Mouse (Mus musculus) layer of hippocampus, adult 2 months (tissue): Measurements from ENCODE around the gene Pdlim4. TPM values are rescaled to one million over a fixed set of nuclear protein-coding genes. Genes with fewer than 3 reads are reported as not detected.
"Not testable (repeated sequence)": the region's sequence is repeated elsewhere in the genome, so short reads cannot be mapped to it uniquely, and the experiment has no call there.

ENCODE experiments used
- DNase-seq, 2 experiments: peaks; one replicate each; pipeline ENCODE4 v3.0.0; 2022; ENCODE audit warnings: low spot score in 2 of 2
- H3K27ac ChIP-seq: fragments of 200-600 bp; 2 replicates; pipeline ENCODE4 v1.8.1; 2022
- H3K4me3 ChIP-seq: fragments of 200-600 bp; 2 replicates; pipeline ENCODE4 v1.8.1; 2022; ENCODE audit warnings: mild to moderate bottlenecking
- CTCF ChIP-seq: fragments of 200-600 bp; conservative IDR thresholded peaks from 2 replicates; pipeline ENCODE4 v1.8.1; 2022; ENCODE audit warnings: antibody characterized with exemption, mild to moderate bottlenecking, moderate library complexity
- total RNA-seq, 2 experiments: library from RNA; stranded (reverse); gene quantifications; 2 replicates each; pipeline ENCODE4 v1.2.3; 2021

Pdlim4 gene
- total RNA-seq, 2 experiments from 2014 or later, result 13.4 to 14.3 TPM

- Histone ChIP-seq H3K27ac (no peak overlapping the region), H3K4me3 (no peak overlapping the region)
- no peak for TF ChIP-seq CTCF
- DNase-seq, result no peak
These were observed 52.8 kb downstream of the Pdlim4 start for GRCm38 (mm10) chr11:54016051-54016450.

- DNase-seq, result no peak
- no peak for TF ChIP-seq CTCF
- H3K4me3 ChIP-seq, result no peak overlapping the region
- no peak overlapping the region for H3K27ac ChIP-seq
These were observed 55.9 kb downstream of the Pdlim4 start for GRCm38 (mm10) chr11:54012961-54013360.

- Histone ChIP-seq H3K4me3 (no peak overlapping the region), H3K27ac (no peak overlapping the region)
- TF ChIP-seq CTCF, result no peak
- no peak for DNase-seq
These were observed 57.6 kb downstream of the Pdlim4 start for GRCm38 (mm10) chr11:54011255-54011654.

- no peak for DNase-seq
- Histone ChIP-seq H3K4me3 (no peak overlapping the region), H3K27ac (no peak overlapping the region)
- TF ChIP-seq CTCF, result no peak
These were observed 60.3 kb downstream of the Pdlim4 start for GRCm38 (mm10) chr11:54008416-54008920.

GRCm38 (mm10) chr11:54007717-54008116, 61.1 kb downstream of the Pdlim4 start:
- Histone ChIP-seq H3K4me3 (no peak overlapping the region), H3K27ac (no peak overlapping the region)
- DNase-seq, result no peak

GRCm38 (mm10) chr11:54006901-54007300, 61.9 kb downstream of the Pdlim4 start:
- DNase-seq, result no peak
- TF ChIP-seq CTCF, result no peak
- Histone ChIP-seq H3K27ac (no peak overlapping the region), H3K4me3 (no peak overlapping the region)

More at GRCm38 (mm10) chr11:54007717-54008116, 61.1 kb downstream of the Pdlim4 start:
- no peak for TF ChIP-seq CTCF

- not testable (repeated sequence) for H3K27ac ChIP-seq, DNase-seq, H3K4me3 ChIP-seq
These were observed 62.5 kb downstream of the Pdlim4 start for GRCm38 (mm10) chr11:54006362-54006761.

Other genes starting within 250 kb of the Pdlim4 start
- 1 to 10 TPM; 8.5 to 8.9 TPM for gene Gm12216, start 209.8 kb downstream of the Pdlim4 start, total RNA-seq
- 10 to 100 TPM; 10.7 to 12.4 TPM for gene Slc22a5, start 177.4 kb downstream of the Pdlim4 start, total RNA-seq
- 1 to 10 TPM; 1.8 TPM for gene Slc22a21, start 88.7 kb downstream of the Pdlim4 start, total RNA-seq
- gene Slc22a4, start 40.9 kb downstream of the Pdlim4 start, total RNA-seq, result 1 to 10 TPM; 5.9 to 6.9 TPM
- 10 to 100 TPM; 18.6 to 28.7 TPM for gene P4ha2, start 31.1 kb upstream of the Pdlim4 start, total RNA-seq
- not detected for gene Csf2, start 180.7 kb upstream of the Pdlim4 start, total RNA-seq
- gene Il3, start 198.3 kb upstream of the Pdlim4 start, total RNA-seq, result not detected
- 100 to 1,000 TPM; 188 to 202 TPM for gene Acsl6, start 234.8 kb upstream of the Pdlim4 start, total RNA-seq